Mouse (Mus musculus): ENCODE measurements around the gene Tcf3. TPM values are rescaled to one million over a fixed set of nuclear protein-coding genes. Genes with fewer than 3 reads are reported as not detected.

Gene Tcf3
- total RNA-seq, 2 experiments from 2014 or later: 33.8 to 48.4 TPM

DNA sequence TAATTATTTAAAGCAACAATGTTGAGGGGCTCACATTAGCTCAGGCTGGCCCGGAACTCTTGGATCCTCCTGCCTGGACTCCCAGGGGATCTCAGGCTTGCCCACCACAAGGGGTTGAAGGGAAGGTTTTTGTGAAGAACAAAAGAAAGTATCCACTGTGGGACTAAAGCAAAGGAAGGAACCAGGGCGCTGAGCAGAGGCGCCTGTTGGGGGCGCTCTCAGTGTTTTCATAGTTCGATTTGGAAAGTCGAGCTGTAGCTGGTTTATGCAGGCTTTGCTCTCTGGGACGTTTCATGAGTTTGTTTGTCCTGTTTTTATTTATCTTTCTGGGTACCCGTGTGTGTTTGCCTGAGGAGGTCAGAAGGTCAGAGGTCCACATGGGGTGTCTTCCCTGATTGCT, 8.2 kb upstream of the Tcf3 start:
- ATAC-seq (replicated peaks; ENCODE audit: poor library complexity, severe bottlenecking): no peak

DNA sequence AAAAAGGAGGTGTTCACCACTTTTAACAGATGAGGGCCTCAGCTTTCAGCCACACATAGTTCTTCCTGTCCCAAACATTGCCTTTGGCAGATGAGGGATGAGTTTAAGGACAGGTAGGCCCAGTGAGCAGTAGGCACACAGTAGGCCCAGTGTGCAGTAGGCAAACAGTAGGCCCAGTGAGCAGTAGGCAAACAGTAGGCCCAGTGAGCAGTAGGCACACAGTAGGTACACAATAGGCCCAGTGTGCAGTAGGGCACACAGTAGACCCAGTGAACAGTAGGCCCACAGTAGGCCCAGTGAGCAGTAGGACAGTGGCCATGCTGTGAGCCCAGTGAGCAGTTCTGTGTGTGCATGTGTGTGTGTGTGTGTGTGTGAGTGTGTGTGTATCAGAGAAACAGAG, 6.6 kb upstream of the Tcf3 start:
- ATAC-seq (replicated peaks; ENCODE audit: poor library complexity, severe bottlenecking): no peak

- ATAC-seq (replicated peaks; ENCODE audit: poor library complexity, severe bottlenecking): no peak
These were observed 4.5 kb upstream of the Tcf3 start for GRCm38 (mm10) chr10:80437973-80438372.

- no peak for ATAC-seq (replicated peaks; ENCODE audit: poor library complexity, severe bottlenecking)
These were observed 2.8 kb upstream of the Tcf3 start for GRCm38 (mm10) chr10:80436276-80436675.

GRCm38 (mm10) chr10:80435764-80436163, 2.3 kb upstream of the Tcf3 start:
- ATAC-seq (replicated peaks; ENCODE audit: poor library complexity, severe bottlenecking): no peak

- ATAC-seq (replicated peaks; ENCODE audit: poor library complexity, severe bottlenecking): no peak
These were observed 1.4 kb upstream of the Tcf3 start for GRCm38 (mm10) chr10:80434823-80435222.

DNA sequence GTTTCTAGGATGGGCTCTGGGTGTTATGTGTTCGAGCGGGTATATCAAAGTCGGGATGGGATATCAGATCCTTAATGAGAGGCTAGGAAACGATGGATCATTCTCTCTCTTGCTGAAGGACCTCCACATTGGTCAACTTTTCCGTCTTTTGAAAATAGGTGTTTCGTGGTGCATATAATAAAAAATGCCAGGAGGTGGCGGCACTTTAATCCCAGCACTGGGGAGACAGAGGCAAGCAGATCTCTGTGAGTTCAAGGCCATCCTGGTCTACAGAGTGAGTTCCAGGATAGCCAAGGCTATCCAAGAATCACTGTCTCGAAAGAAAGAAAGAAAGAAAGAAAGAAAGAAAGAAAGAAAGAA, 766 bp upstream of the Tcf3 start:
- peak; percentile 15; the same call in 1 of the 2 replicates for ATAC-seq (replicated peaks; ENCODE audit: poor library complexity, severe bottlenecking)

DNA sequence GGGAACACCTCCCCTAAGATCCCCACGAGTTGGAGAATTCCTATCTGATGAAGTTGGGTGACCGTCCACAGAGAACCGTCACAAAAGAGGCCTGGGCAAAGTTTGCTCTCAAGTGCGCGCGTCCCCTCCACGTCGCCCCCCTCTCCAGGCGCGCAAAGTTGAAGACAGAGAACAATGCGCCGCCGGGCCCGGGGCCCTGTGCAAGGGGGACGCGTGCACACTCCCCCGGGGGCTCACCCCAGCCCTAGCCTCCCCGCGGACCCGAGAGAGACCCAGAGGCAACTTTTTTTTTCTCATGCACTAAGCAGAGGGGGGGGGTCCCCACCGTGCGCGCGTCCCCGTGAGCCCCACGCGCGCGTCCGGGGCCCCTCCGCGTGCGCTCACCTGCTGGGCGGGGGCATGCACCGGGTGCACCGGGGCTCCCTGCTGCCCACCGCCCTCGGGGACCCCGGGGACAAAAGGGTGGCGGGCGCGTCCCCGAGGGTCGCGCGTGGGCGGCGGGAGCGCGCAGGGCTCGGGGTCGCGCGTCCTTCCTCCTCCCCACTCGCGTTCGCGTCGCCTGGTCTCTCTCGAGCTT, 423 bp downstream of the Tcf3 start:
- ATAC-seq (replicated peaks; ENCODE audit: poor library complexity, severe bottlenecking): no peak

GRCm38 (mm10) chr10:80432387-80432785, 1.1 kb downstream of the Tcf3 start:
- ATAC-seq (replicated peaks; ENCODE audit: poor library complexity, severe bottlenecking): no peak

DNA sequence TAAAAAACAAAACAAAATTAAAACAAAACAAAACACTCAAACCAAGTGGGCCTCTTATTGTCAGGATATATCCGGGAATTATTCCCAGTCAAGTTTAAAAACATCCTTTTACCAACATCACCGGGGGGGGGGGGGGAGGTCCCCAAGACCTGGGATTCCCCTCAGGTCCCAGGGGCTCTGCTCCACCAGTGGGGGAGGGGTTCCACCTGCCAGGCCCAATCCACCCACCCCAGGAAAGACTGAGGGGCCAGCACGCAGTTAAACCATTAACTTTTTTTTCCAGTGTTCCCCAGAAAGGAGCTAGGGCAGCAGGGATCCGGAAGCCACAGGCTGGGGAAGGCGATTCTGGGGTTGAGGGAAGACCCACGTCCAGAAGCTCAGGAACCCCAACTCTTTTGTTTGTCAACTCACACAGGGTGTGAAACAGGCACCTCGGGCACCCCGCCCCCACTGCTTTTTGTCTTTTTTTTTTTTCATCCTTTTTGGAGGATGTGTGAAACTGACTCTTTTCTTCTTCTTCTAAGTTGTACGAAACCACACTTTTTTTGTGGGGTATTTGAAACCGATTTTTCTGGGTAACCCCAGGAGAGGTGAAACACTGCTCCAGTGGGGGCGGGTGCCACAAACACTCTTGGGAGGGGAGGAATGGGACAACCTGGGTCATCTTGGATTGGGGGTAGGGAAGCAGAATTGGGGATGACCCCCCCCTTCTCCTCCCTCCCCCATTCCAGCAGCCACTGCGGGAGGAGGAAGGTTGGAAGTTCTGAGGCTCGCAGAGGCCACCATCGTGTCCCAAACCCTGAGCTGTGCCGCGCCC, 1.7 kb downstream of the Tcf3 start:
- no peak for ATAC-seq (replicated peaks; ENCODE audit: poor library complexity, severe bottlenecking)

DNA sequence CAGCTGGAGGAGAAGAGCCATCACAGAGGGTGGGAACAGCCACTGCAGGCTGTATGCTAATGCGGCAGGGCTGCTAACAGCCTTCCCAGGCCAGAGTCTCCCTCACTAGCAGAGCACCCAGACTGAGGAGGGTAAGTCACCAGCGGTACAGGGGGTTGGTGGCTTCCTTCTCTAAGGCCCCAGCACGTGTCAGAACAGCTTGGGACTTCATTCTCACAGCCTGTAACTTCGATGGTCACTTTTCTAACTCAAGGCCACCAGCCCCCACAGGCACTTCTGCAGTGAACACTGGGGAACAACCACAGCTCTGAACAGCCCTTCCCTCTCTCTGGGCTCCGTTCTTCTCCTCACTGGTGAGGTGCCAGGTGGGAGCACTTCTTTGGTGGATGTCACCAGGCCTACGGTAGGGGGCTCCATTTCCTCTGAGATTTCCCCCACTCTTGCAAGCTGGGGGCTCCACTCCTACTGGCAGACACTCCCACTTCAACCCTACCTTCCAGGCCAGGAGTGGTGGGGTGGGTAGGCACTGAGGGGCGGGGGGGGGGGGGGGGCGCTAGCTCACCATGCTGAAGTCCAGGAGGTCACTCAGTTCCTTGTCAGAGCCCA, 3.0 kb downstream of the Tcf3 start:
- ATAC-seq (replicated peaks; ENCODE audit: poor library complexity, severe bottlenecking): no peak

DNA sequence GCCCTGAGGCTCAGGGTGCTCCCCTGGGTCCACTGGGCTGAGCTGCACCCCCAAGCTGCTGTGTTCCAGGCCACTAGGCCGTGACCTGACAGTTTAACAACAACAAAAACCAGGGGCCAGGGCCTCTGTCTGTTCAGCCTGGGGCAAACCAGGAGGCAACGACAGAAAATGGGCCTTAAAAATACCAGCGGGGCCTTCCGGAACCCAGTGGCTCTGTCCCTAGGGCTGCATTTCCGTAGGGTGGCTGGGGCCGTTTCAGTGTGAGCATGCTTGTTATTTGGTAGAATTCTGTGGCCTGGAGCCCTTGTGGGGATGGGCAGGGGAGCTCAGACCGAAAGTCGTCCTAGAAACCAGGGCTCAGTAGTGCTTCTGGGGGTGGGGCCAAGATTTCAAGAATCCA, 3.6 kb downstream of the Tcf3 start:
- no peak for ATAC-seq (replicated peaks; ENCODE audit: poor library complexity, severe bottlenecking)

- no peak for ATAC-seq (replicated peaks; ENCODE audit: poor library complexity, severe bottlenecking)
These were observed 8.4 kb downstream of the Tcf3 start for GRCm38 (mm10) chr10:80425041-80425440.

- ATAC-seq (replicated peaks; ENCODE audit: poor library complexity, severe bottlenecking): no peak; the same call in 1 of the 2 replicates
These were observed 9.9 kb downstream of the Tcf3 start for GRCm38 (mm10) chr10:80423562-80423961.

DNA sequence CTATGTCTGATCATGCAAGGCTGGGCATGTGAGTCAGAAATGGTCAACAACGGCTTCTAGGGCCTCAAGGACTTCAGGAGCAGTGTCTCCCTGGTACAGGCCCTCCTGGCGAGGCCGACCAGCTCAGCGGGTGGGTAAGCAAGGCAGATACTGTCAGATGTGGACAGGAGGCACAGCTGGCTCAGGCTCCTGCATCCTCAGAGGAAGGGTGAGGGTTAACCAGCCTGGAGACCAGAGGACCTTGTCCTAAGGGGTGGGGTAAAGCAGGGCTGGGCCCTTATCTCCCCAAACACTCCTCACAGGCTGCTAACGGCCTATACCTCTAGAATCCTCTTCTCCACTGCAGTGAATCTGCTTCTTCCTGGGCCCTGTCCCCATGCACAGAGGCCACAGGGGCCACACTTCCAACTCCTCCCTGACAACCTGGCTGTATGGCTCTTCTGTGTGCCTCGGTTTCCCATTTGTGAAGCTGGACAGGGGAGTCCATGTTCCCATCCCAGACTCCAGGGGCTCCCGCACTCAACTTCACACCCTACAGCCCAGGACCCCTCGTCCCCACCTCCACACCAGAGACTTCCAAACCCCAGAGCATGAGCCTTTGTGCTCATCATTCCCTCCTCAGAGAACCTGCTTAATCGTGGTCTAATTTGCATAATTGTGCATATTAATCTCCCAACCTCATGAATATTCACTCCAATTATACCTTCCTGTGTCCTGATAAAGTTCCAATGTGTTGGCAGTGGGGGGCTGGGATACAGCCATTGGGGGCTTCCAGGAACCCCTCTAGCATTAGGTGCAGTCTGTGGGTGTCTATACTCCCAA, 11.6 kb downstream of the Tcf3 start:
- ATAC-seq (replicated peaks; ENCODE audit: poor library complexity, severe bottlenecking): no peak

DNA sequence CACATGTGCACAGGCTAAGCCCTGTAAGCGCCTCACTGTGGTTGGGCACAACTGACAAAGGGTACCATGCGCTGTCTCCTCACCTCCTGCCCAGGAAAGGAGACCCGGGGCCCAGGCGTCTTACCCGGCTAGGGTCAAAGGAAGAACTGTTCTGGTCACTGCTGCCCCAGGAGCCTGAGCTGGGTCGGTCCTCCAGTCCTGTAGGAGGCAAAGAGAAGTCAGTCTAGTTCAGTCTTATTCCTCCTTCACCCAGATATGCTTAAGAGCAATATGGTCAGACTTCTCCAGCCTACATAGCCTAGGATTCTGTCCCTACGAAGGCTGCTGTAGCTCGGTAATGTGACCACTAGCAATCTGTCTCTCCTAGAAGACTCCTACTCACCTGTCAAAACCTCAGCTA, 12.2 kb downstream of the Tcf3 start:
- ATAC-seq (replicated peaks; ENCODE audit: poor library complexity, severe bottlenecking): no peak

DNA sequence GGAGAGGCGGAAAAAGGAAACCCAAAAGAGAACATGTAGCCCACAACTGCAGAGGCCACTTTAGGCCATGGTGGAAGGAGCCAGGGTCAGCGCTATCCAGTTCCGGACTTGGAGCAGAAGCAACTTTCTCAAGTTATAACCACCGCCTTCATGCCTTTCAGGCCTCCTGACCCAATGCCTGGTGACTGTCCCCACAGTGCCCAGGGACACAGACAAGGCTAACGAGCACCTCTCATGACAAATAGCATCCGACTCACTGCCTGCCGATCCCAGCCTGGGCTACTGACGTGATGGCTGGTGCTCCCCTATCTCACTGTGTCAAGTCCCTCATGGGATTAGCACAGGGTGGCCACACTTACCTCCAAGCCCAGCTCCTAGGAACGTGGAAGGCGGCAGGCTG, 12.7 kb downstream of the Tcf3 start:
- no peak for ATAC-seq (replicated peaks; ENCODE audit: poor library complexity, severe bottlenecking)

- ATAC-seq (replicated peaks; ENCODE audit: poor library complexity, severe bottlenecking): no peak
These were observed 14.0 kb downstream of the Tcf3 start for GRCm38 (mm10) chr10:80419419-80419818.

DNA sequence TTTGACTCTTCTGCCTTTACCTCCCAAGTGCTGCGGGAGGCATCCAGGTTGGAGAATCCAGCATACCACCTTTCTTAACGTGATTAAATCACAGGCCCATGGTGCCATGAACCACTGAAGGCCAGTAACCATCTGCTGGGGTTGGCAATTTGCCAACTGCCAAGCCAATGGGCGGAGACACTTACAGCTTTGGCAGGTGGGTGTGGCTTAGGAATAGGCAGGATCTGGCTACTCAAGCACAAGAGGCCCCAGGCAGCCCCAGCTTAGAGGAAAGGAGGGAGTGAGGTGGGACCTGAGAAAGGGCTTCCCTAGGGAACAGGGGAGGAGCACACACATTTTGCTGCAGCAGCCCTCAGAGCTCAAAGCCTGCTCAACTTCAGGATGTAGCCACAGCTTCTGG, 15.1 kb downstream of the Tcf3 start:
- no peak for ATAC-seq (replicated peaks; ENCODE audit: poor library complexity, severe bottlenecking)

GRCm38 (mm10) chr10:80417841-80418240, 15.6 kb downstream of the Tcf3 start:
- ATAC-seq (replicated peaks; ENCODE audit: poor library complexity, severe bottlenecking): no peak

DNA sequence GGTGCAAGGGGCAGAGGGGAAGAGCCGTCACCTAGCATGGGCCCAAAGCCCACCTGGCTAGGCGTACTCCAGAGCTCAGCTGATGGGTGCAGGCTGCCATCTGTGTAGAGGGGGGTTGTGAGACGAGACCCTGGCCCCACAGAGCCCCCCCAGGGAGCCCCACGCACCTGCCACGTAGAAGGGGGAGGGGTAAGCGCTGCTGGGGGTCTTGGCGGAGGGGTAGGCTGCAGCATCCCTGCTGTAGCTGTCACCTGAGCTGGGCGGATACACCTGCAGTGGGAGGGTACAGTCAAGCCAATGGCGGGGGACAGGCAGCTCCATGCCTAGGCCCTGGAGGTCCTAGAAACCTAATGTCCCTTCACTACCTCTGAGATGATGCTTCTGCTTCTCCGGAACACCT, 16.1 kb downstream of the Tcf3 start:
- no peak for ATAC-seq (replicated peaks; ENCODE audit: poor library complexity, severe bottlenecking)

All from granulocyte monocyte progenitor cell, adult 5-6 weeks (primary cell).